Mouse (Mus musculus): Measurements from ENCODE around the gene Gpsm3. TPM values are rescaled to one million over a fixed set of nuclear protein-coding genes. Genes with fewer than 3 reads are reported as not detected.
A peak's percentile ranks its signal among the peaks of the same experiment; 100 is the strongest.

The Gpsm3 gene
- polyA plus RNA-seq, 1 experiment, result 1.2 TPM

- Histone ChIP-seq H3K4me3 (ENCODE audit: insufficient read depth, poor library complexity, severe bottlenecking) (no peak overlapping the region), H3K79me3 (ENCODE audit: low read depth) (no peaks in the 10 kb centered on the region), H3K36me3 (ENCODE audit: control insufficient read depth, insufficient read depth) (no peaks in the 10 kb centered on the region), H3ac (ENCODE audit: control insufficient read depth, insufficient read length, low read depth) (no peak overlapping the region), H3K79me2 (ENCODE audit: control insufficient read depth, insufficient read depth) (no peaks in the 10 kb centered on the region), H3K27me3 (ENCODE audit: control insufficient read depth, insufficient read depth, insufficient read length) (no peaks in the 10 kb centered on the region)
- TF ChIP-seq MYOG (IDR thresholded peaks at IDR 0.05; ENCODE audit: control insufficient read depth, extremely low read depth, insufficient read length), result no peak
- TF ChIP-seq USF1 (IDR thresholded peaks at IDR 0.05; ENCODE audit: low read depth), result no peak
- no peak for TF ChIP-seq MYOD1 (IDR thresholded peaks at IDR 0.05; ENCODE audit: control insufficient read depth, insufficient read length, low read depth)
- no peak for TF ChIP-seq CEBPB (IDR thresholded peaks at IDR 0.05; ENCODE audit: low read depth)
- TF ChIP-seq CTCF (IDR thresholded peaks at IDR 0.05; ENCODE audit: control insufficient read depth, insufficient read depth, insufficient read length), result no peak
- TF ChIP-seq MAX (IDR thresholded peaks at IDR 0.05), result no peak
- no peak for TF ChIP-seq FOSL1 (IDR thresholded peaks at IDR 0.05; ENCODE audit: insufficient read depth, low read length, poor library complexity, severe bottlenecking)
These were observed 35.4 kb downstream of the Gpsm3 start for GRCm38 (mm10) chr17:34624981-34625380.

- peaks cover 12% of the 10 kb centered on the region for H3K27me3 ChIP-seq (ENCODE audit: control insufficient read depth, insufficient read depth, insufficient read length)
- no peak overlapping the region for H3K4me3 ChIP-seq (ENCODE audit: insufficient read depth, poor library complexity, severe bottlenecking)
- no peak for TF ChIP-seq USF1 (IDR thresholded peaks at IDR 0.05; ENCODE audit: low read depth)
- TF ChIP-seq MYOD1 (IDR thresholded peaks at IDR 0.05; ENCODE audit: control insufficient read depth, insufficient read length, low read depth), result no peak
- no peak for TF ChIP-seq FOSL1 (IDR thresholded peaks at IDR 0.05; ENCODE audit: insufficient read depth, low read length, poor library complexity, severe bottlenecking)
- TF ChIP-seq MYOG (IDR thresholded peaks at IDR 0.05; ENCODE audit: control insufficient read depth, extremely low read depth, insufficient read length), result no peak
- no peak for TF ChIP-seq CTCF (IDR thresholded peaks at IDR 0.05; ENCODE audit: control insufficient read depth, insufficient read depth, insufficient read length)
- no peak for TF ChIP-seq MAX (IDR thresholded peaks at IDR 0.05)
- no peak for TF ChIP-seq CEBPB (IDR thresholded peaks at IDR 0.05; ENCODE audit: low read depth)
- H3K79me2 ChIP-seq (ENCODE audit: control insufficient read depth, insufficient read depth), result no peaks in the 10 kb centered on the region
- no peaks in the 10 kb centered on the region for H3K36me3 ChIP-seq (ENCODE audit: control insufficient read depth, insufficient read depth)
- no peaks in the 10 kb centered on the region for H3K79me3 ChIP-seq (ENCODE audit: low read depth)
- no peak overlapping the region for H3ac ChIP-seq (ENCODE audit: control insufficient read depth, insufficient read length, low read depth)
These were observed 36.6 kb downstream of the Gpsm3 start for GRCm38 (mm10) chr17:34626062-34626772.

- Histone ChIP-seq H3K79me3 (ENCODE audit: low read depth) (no peaks in the 10 kb centered on the region), H3K4me3 (ENCODE audit: insufficient read depth, poor library complexity, severe bottlenecking) (peak overlapping the region; percentile 32), H3K79me2 (ENCODE audit: control insufficient read depth, insufficient read depth) (no peaks in the 10 kb centered on the region), H3K36me3 (ENCODE audit: control insufficient read depth, insufficient read depth) (no peaks in the 10 kb centered on the region), H3K27me3 (ENCODE audit: control insufficient read depth, insufficient read depth, insufficient read length) (peaks cover 17% of the 10 kb centered on the region), H3ac (ENCODE audit: control insufficient read depth, insufficient read length, low read depth) (peak overlapping the region; percentile 1)
- TF ChIP-seq CEBPB (IDR thresholded peaks at IDR 0.05; ENCODE audit: low read depth), result no peak
- no peak for TF ChIP-seq MYOD1 (IDR thresholded peaks at IDR 0.05; ENCODE audit: control insufficient read depth, insufficient read length, low read depth)
- TF ChIP-seq MYOG (IDR thresholded peaks at IDR 0.05; ENCODE audit: control insufficient read depth, extremely low read depth, insufficient read length), result no peak
- no peak for TF ChIP-seq USF1 (IDR thresholded peaks at IDR 0.05; ENCODE audit: low read depth)
- no peak for TF ChIP-seq MAX (IDR thresholded peaks at IDR 0.05)
- TF ChIP-seq FOSL1 (IDR thresholded peaks at IDR 0.05; ENCODE audit: insufficient read depth, low read length, poor library complexity, severe bottlenecking), result no peak
- no peak for TF ChIP-seq CTCF (IDR thresholded peaks at IDR 0.05; ENCODE audit: control insufficient read depth, insufficient read depth, insufficient read length)
These were observed 37.1 kb downstream of the Gpsm3 start for GRCm38 (mm10) chr17:34626773-34627092.

GRCm38 (mm10) chr17:34627093-34627942, 37.7 kb downstream of the Gpsm3 start:
- no peaks in the 10 kb centered on the region for H3K79me2 ChIP-seq (ENCODE audit: control insufficient read depth, insufficient read depth)
- no peaks in the 10 kb centered on the region for H3K79me3 ChIP-seq (ENCODE audit: low read depth)
- H3ac ChIP-seq (ENCODE audit: control insufficient read depth, insufficient read length, low read depth), result peak overlapping the region; percentile 75
- H3K27me3 ChIP-seq (ENCODE audit: control insufficient read depth, insufficient read depth, insufficient read length), result peaks cover 23% of the 10 kb centered on the region
- TF ChIP-seq CEBPB (IDR thresholded peaks at IDR 0.05; ENCODE audit: low read depth) (no peak), MYOD1 (IDR thresholded peaks at IDR 0.05; ENCODE audit: control insufficient read depth, insufficient read length, low read depth) (no peak), MYOG (IDR thresholded peaks at IDR 0.05; ENCODE audit: control insufficient read depth, extremely low read depth, insufficient read length) (no peak), MAX (IDR thresholded peaks at IDR 0.05) (peak; percentile 55), USF1 (IDR thresholded peaks at IDR 0.05; ENCODE audit: low read depth) (no peak), CTCF (IDR thresholded peaks at IDR 0.05; ENCODE audit: control insufficient read depth, insufficient read depth, insufficient read length) (no peak), FOSL1 (IDR thresholded peaks at IDR 0.05; ENCODE audit: insufficient read depth, low read length, poor library complexity, severe bottlenecking) (no peak)
- H3K4me3 ChIP-seq (ENCODE audit: insufficient read depth, poor library complexity, severe bottlenecking), result peak overlapping the region; percentile 32
- no peaks in the 10 kb centered on the region for H3K36me3 ChIP-seq (ENCODE audit: control insufficient read depth, insufficient read depth)

GRCm38 (mm10) chr17:34627943-34628643, 38.5 kb downstream of the Gpsm3 start, which contains the start of gene Ppt2:
Ppt2 (minus strand) TSS chr17:34628510.
- peaks cover 27% of the 10 kb centered on the region for H3K27me3 ChIP-seq (ENCODE audit: control insufficient read depth, insufficient read depth, insufficient read length)
- peak within 1 kb of the TSS; percentile 75 for H3ac ChIP-seq (ENCODE audit: control insufficient read depth, insufficient read length, low read depth)
- TF ChIP-seq MYOG (IDR thresholded peaks at IDR 0.05; ENCODE audit: control insufficient read depth, extremely low read depth, insufficient read length) (no peak), MAX (IDR thresholded peaks at IDR 0.05) (no peak), USF1 (IDR thresholded peaks at IDR 0.05; ENCODE audit: low read depth) (no peak), MYOD1 (IDR thresholded peaks at IDR 0.05; ENCODE audit: control insufficient read depth, insufficient read length, low read depth) (no peak), CEBPB (IDR thresholded peaks at IDR 0.05; ENCODE audit: low read depth) (no peak), CTCF (IDR thresholded peaks at IDR 0.05; ENCODE audit: control insufficient read depth, insufficient read depth, insufficient read length) (no peak), FOSL1 (IDR thresholded peaks at IDR 0.05; ENCODE audit: insufficient read depth, low read length, poor library complexity, severe bottlenecking) (no peak)
- H3K79me2 ChIP-seq (ENCODE audit: control insufficient read depth, insufficient read depth), result no peaks in the 10 kb centered on the region
- no peaks in the 10 kb centered on the region for H3K36me3 ChIP-seq (ENCODE audit: control insufficient read depth, insufficient read depth)
- H3K79me3 ChIP-seq (ENCODE audit: low read depth), result no peaks in the 10 kb centered on the region
- peak within 1 kb of the TSS; percentile 32 for H3K4me3 ChIP-seq (ENCODE audit: insufficient read depth, poor library complexity, severe bottlenecking)
